Mouse (Mus musculus) MEL (cell line): ENCODE results near the gene Ino80. TPM values are rescaled to one million over a fixed set of nuclear protein-coding genes. Genes with fewer than 3 reads are reported as not detected.

Experiments used
- DNase-seq: peaks from one replicate; pipeline ENCODE4 v3.0.0; 2011; ENCODE audit warnings: low read depth, low spot score
- H3K27ac ChIP-seq: 2 replicates; pipeline ENCODE4 v1.5.1; 2012; ENCODE audit warnings: low read depth, mild to moderate bottlenecking, control low read depth, low read length, moderate library complexity; ENCODE audit not compliant: control insufficient read depth
- H3K27me3 ChIP-seq, 2 experiments: fragments of 150-350 bp in 1 of 2; sonication (generic) in 1 of 2; 2 replicates each; pipeline ENCODE4 v1.6.1; 2012; ENCODE audit warnings: low read length in 2 of 2, mild to moderate bottlenecking in 2 of 2, improper control_type of control experiment in 1 of 2, moderate library complexity in 1 of 2; ENCODE audit not compliant: insufficient read depth in 2 of 2, control insufficient read depth in 1 of 2
- H3K36me3 ChIP-seq, 2 experiments: 2 replicates each; pipeline ENCODE4 v1.6.1; 2012 to 2014; ENCODE audit warnings: low read length in 2 of 2, improper control_type of control experiment in 1 of 2, inconsistent platforms in 1 of 2, mild to moderate bottlenecking in 1 of 2; ENCODE audit not compliant: insufficient read depth in 2 of 2, control insufficient read depth in 1 of 2
- H3K4me1 ChIP-seq, 2 experiments: fragments of 150-350 bp in 1 of 2; sonication (generic) in 1 of 2; 2 replicates each; pipeline ENCODE4 v1.6.1; 2012; ENCODE audit warnings: low read length in 2 of 2, improper control_type of control experiment in 1 of 2, mild to moderate bottlenecking in 1 of 2; ENCODE audit not compliant: insufficient read depth in 2 of 2, control insufficient read depth in 1 of 2
- H3K4me3 ChIP-seq, 2 experiments: fragments of 150-350 bp in 1 of 2; sonication (generic) in 1 of 2; 2 replicates each; pipeline ENCODE4 v1.5.1; 2012; ENCODE audit warnings: low read depth in 2 of 2, low read length in 2 of 2, mild to moderate bottlenecking in 2 of 2, moderate library complexity in 2 of 2, control low read depth in 1 of 2, improper control_type of control experiment in 1 of 2; ENCODE audit not compliant: control insufficient read depth in 1 of 2, insufficient read depth in 1 of 2
- H3K79me2 ChIP-seq: 2 replicates; pipeline ENCODE4 v1.6.1; 2012; ENCODE audit warnings: mild to moderate bottlenecking, low read length, moderate library complexity; ENCODE audit not compliant: control insufficient read depth, poor library complexity, insufficient read depth
- H3K9ac ChIP-seq: 2 replicates; pipeline ENCODE4 v1.6.1; 2012; ENCODE audit warnings: low read depth, mild to moderate bottlenecking, control low read depth, low read length, moderate library complexity; ENCODE audit not compliant: control insufficient read depth, poor library complexity, severe bottlenecking
- H3K9me3 ChIP-seq: fragments of 150-350 bp; sonication (generic); replicated peaks from 2 replicates; pipeline ENCODE4 v1.6.1; 2012; ENCODE audit warnings: mild to moderate bottlenecking, low read length, improper control_type of control experiment, moderate library complexity; ENCODE audit not compliant: insufficient read depth
- CHD1 ChIP-seq: IDR thresholded peaks from 2 replicates; pipeline ENCODE4 v1.6.1; 2012; ENCODE audit warnings: low read depth, mild to moderate bottlenecking, inconsistent platforms, low read length, improper control_type of control experiment
- CTCF ChIP-seq, 3 experiments: IDR thresholded peaks in 2 of 3; conservative IDR thresholded peaks in 1 of 3; 2 replicates each; pipeline ENCODE4 v1.5.1; 2011 to 2012; ENCODE audit warnings: low read length in 3 of 3, low read depth in 2 of 3, mild to moderate bottlenecking in 2 of 3, improper control_type of control experiment in 1 of 3, inconsistent platforms in 1 of 3, mixed read lengths in 1 of 3, moderate library complexity in 1 of 3; ENCODE audit not compliant: control insufficient read depth in 1 of 3, insufficient read depth in 1 of 3, poor library complexity in 1 of 3, severe bottlenecking in 1 of 3
- ELF1 ChIP-seq: IDR thresholded peaks from 2 replicates; pipeline ENCODE4 v1.6.1; 2014; ENCODE audit warnings: low read depth, mild to moderate bottlenecking, inconsistent platforms, low read length, improper control_type of control experiment, moderate library complexity
- ETS1 ChIP-seq: IDR thresholded peaks from 2 replicates; pipeline ENCODE4 v1.6.1; 2012; ENCODE audit warnings: low read depth, mild to moderate bottlenecking, inconsistent platforms, low read length, improper control_type of control experiment, moderate library complexity
- GABPA ChIP-seq: IDR thresholded peaks from 2 replicates; pipeline ENCODE4 v1.6.1; 2012; ENCODE audit warnings: low read depth, mild to moderate bottlenecking, inconsistent platforms, low read length, improper control_type of control experiment, moderate library complexity
- GATA1 ChIP-seq: IDR thresholded peaks from 2 replicates; pipeline ENCODE4 v1.6.1; 2011; ENCODE audit warnings: low read depth, low read length, improper control_type of control experiment
- HCFC1 ChIP-seq: IDR thresholded peaks from 2 replicates; pipeline ENCODE4 v1.6.1; 2012; ENCODE audit warnings: low read depth, mild to moderate bottlenecking, inconsistent platforms, low read length, improper control_type of control experiment, moderate library complexity
- MAX ChIP-seq: IDR thresholded peaks from 2 replicates; pipeline ENCODE4 v1.6.1; 2011; ENCODE audit warnings: low read length, improper control_type of control experiment
- MEF2A ChIP-seq: IDR thresholded peaks from 2 replicates; pipeline ENCODE4 v1.6.1; 2014; ENCODE audit warnings: low read depth, mild to moderate bottlenecking, inconsistent platforms, low read length, improper control_type of control experiment; ENCODE audit not compliant: poor library complexity, insufficient replicate concordance, severe bottlenecking; ENCODE audit errors: extremely low read depth
- MXI1 ChIP-seq: IDR thresholded peaks from 2 replicates; pipeline ENCODE4 v1.6.1; 2011; ENCODE audit warnings: mild to moderate bottlenecking, low read depth, low read length, improper control_type of control experiment
- MYC ChIP-seq: IDR thresholded peaks from 2 replicates; pipeline ENCODE4 v1.6.1; 2011; ENCODE audit warnings: low read depth, mild to moderate bottlenecking, low read length, improper control_type of control experiment, moderate library complexity
- NRF1 ChIP-seq: IDR thresholded peaks from 2 replicates; pipeline ENCODE4 v1.6.1; 2014; ENCODE audit warnings: low read depth, mild to moderate bottlenecking, inconsistent platforms, low read length, improper control_type of control experiment, moderate library complexity; ENCODE audit not compliant: poor library complexity, insufficient read depth, severe bottlenecking
- POLR2AphosphoS2 ChIP-seq: IDR thresholded peaks from 2 replicates; pipeline ENCODE4 v1.6.1; 2011; ENCODE audit warnings: low read length, improper control_type of control experiment
- POLR2AphosphoS5 ChIP-seq: IDR thresholded peaks from 2 replicates; pipeline ENCODE4 v1.6.1; 2012; ENCODE audit warnings: low read depth, borderline replicate concordance, mild to moderate bottlenecking, inconsistent platforms, low read length, moderate library complexity, mixed read lengths
- RAD21 ChIP-seq: IDR thresholded peaks from 2 replicates; pipeline ENCODE4 v1.6.1; 2011; ENCODE audit warnings: mild to moderate bottlenecking, low read depth, low read length, improper control_type of control experiment
- RCOR1 ChIP-seq: IDR thresholded peaks from 2 replicates; pipeline ENCODE4 v1.6.1; 2012; ENCODE audit warnings: low read depth, mild to moderate bottlenecking, inconsistent platforms, low read length, improper control_type of control experiment
- SIN3A ChIP-seq: IDR thresholded peaks from 2 replicates; pipeline ENCODE4 v1.6.1; 2012; ENCODE audit warnings: low read length, improper control_type of control experiment, inconsistent platforms
- SMC3 ChIP-seq: IDR thresholded peaks from 2 replicates; pipeline ENCODE4 v1.6.1; 2011; ENCODE audit warnings: low read depth, low read length, improper control_type of control experiment
- TAL1 ChIP-seq: IDR thresholded peaks from 2 replicates; pipeline ENCODE4 v1.6.1; 2012; ENCODE audit warnings: mild to moderate bottlenecking, inconsistent platforms, low read length, moderate library complexity, mixed read lengths
- TCF12 ChIP-seq: IDR thresholded peaks from 2 replicates; pipeline ENCODE4 v1.6.1; 2014; ENCODE audit warnings: low read depth, mild to moderate bottlenecking, inconsistent platforms, low read length, improper control_type of control experiment, moderate library complexity
- ZC3H11A ChIP-seq: IDR thresholded peaks from 2 replicates; pipeline ENCODE4 v1.6.1; 2012; ENCODE audit warnings: low read depth, mild to moderate bottlenecking, inconsistent platforms, low read length, improper control_type of control experiment
- ZKSCAN1 ChIP-seq: IDR thresholded peaks from 2 replicates; pipeline ENCODE4 v1.6.1; 2012; ENCODE audit warnings: low read depth, mild to moderate bottlenecking, inconsistent platforms, low read length, improper control_type of control experiment, moderate library complexity
- ZMIZ1 ChIP-seq: IDR thresholded peaks from 2 replicates; pipeline ENCODE4 v1.6.1; 2012; ENCODE audit warnings: low read depth, mild to moderate bottlenecking, inconsistent platforms, low read length, improper control_type of control experiment, moderate library complexity
- ZNF384 ChIP-seq: IDR thresholded peaks from 2 replicates; pipeline ENCODE4 v1.6.1; 2012; ENCODE audit warnings: low read depth, mild to moderate bottlenecking, inconsistent platforms, low read length, improper control_type of control experiment
- polyA plus RNA-seq, 2 experiments: library from polyadenylated mRNA; stranded (reverse) in 1 of 2; unstranded in 1 of 2; fragments of >175 nt in 1 of 2; fragments of >200 nt in 1 of 2; gene quantifications; 2 replicates each; pipeline versions ENCODE4 v1.2.1 to v1.2.4; 2012; ENCODE audit warnings: low replicate concordance in 2 of 2, low read depth in 1 of 2; ENCODE audit not compliant: insufficient read length in 2 of 2, insufficient read depth in 1 of 2, missing spikeins in 1 of 2
- total RNA-seq: library from RNA; depleted of rRNA; stranded (reverse); fragments of 300-350 nt; gene quantifications from 2 replicates; pipeline ENCODE4 v1.2.3, GENCODE M21; 2012

Ino80 gene
- total and polyA plus RNA-seq, 3 experiments: 13.9 to 37.9 (median 23.1) TPM

DNA sequence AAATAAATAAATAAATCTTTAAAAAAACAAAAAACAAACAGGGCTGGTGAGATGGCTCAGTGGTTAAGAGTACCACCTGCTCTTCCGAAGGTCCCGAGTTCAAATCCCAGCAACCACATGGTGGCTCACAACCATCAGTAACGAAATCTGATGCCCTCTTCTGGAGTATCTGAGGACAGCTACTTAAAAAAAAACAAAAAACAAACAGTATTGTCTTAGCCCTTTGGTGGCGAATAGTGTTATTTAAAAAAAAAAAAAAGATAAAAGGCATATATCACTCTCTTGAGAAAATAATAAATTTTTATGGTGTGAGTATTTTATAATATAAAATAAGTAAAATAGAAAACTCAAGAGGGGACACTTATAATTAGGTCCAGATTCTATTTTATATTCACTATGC lies 41.0 kb downstream of the Ino80 start:
- H3K9ac ChIP-seq: no peak overlapping the region
- no peak overlapping the region for H3K27ac ChIP-seq
- H3K4me1 ChIP-seq: no peaks in the 10 kb centered on the region
- no peaks in the 10 kb centered on the region for H3K79me2 ChIP-seq
- peaks cover 0 to 24% of the 10 kb centered on the region in 2 experiments; a peak in 2 of 4 replicates for H3K36me3 ChIP-seq
- H3K9me3 ChIP-seq: no peaks in the 10 kb centered on the region
- TF ChIP-seq NRF1 (no peak), ZNF384 (peak; percentile 69; the same call in 1 of the 2 replicates), POLR2AphosphoS5 (no peak), POLR2AphosphoS2 (no peak)
- no peak for DNase-seq
- no peaks in the 10 kb centered on the region for H3K27me3 ChIP-seq
- no peak overlapping the region for H3K4me3 ChIP-seq

DNA sequence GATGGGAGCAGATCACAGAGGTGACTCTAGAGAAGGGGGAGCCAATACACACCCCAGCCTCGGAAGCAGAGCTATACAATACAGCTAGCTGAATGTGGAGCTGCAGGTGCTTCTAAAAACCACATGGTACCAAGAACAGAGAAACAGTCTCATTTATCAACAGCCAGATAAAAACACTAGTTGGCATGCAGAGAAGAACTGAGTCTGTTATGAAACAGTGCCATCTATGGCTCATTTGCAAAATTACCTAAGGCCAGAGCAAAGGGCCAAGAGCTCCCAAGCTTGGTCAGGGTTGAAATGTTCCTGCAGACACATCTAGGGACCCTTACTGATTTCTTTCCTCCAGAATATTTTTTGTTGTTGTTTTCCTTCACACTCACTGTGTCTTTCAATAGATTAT lies 63.7 kb downstream of the Ino80 start:
- H3K79me2 ChIP-seq: no peaks in the 10 kb centered on the region
- TF ChIP-seq MYC: peak; percentile 55; the same call in 1 of the 2 replicates
- TF ChIP-seq HCFC1: no peak
- peak in 2 of 3 experiments; percentile 42 to 80; a peak in 4 of 6 replicates for TF ChIP-seq CTCF (IDR thresholded peaks at IDR 0.05 in 2 of 3, conservative IDR thresholded peaks at IDR 0.05 in 1 of 3; ENCODE audit: control insufficient read depth in 1 of 3, insufficient read depth in 1 of 3, low read depth in 2 of 3, low read length in 3 of 3, poor library complexity in 1 of 3, severe bottlenecking in 1 of 3)
- peak; percentile 39 for TF ChIP-seq GATA1
- no peak for TF ChIP-seq GABPA
- TF ChIP-seq SMC3: peak; percentile 59
- peak; percentile 67 for TF ChIP-seq SIN3A
- peak; percentile 90 for TF ChIP-seq MXI1
- no peak for TF ChIP-seq ETS1
- TF ChIP-seq MAX: peak; percentile 70
- TF ChIP-seq TCF12: no peak
- no peak for TF ChIP-seq ZKSCAN1
- TF ChIP-seq RAD21: peak; percentile 73
- TF ChIP-seq ZMIZ1: no peak
- peak; percentile 52 for TF ChIP-seq ZC3H11A
- TF ChIP-seq POLR2AphosphoS2: no peak
- TF ChIP-seq CHD1: no peak
- TF ChIP-seq MEF2A: no peak
- TF ChIP-seq RCOR1: no peak
- no peak for TF ChIP-seq ELF1
- no peak for TF ChIP-seq TAL1
- H3K36me3 ChIP-seq: peaks cover 0 to 34% of the 10 kb centered on the region in 2 experiments; a peak in 2 of 4 replicates
- no peak overlapping the region for H3K4me3 ChIP-seq
- DNase-seq: peak; percentile 59
- no peak overlapping the region for H3K9ac ChIP-seq
- H3K27ac ChIP-seq: no peak overlapping the region
- H3K9me3 ChIP-seq: no peaks in the 10 kb centered on the region
- no peaks in the 10 kb centered on the region for H3K4me1 ChIP-seq
- no peaks in the 10 kb centered on the region for H3K27me3 ChIP-seq
